Mouse (Mus musculus): ENCODE results near the gene Il6st.
A peak's percentile ranks its signal among the peaks of the same experiment; 100 is the strongest.
"Not testable (repeated sequence)": the region's sequence is repeated elsewhere in the genome, so short reads cannot be mapped to it uniquely, and the experiment has no call there.

Il6st gene

GRCm38 (mm10) chr13:112463868-112464625 lies at the start of gene Il6st:
Gene Il6st, plus strand, starts transcription at chr13:112464070.
- peak; percentile 94 for DNase-seq (ENCODE audit: low read depth, low spot score)

- DNase-seq (ENCODE audit: low read depth, low spot score), result no peak
Measured at GRCm38 (mm10) chr13:112415896-112416295, 48.0 kb upstream of the Il6st start.

GRCm38 (mm10) chr13:112416410-112417162 lies 47.3 kb upstream of the Il6st start:
- DNase-seq (ENCODE audit: low read depth, low spot score), result no peak

GRCm38 (mm10) chr13:112417163-112417523 lies 46.7 kb upstream of the Il6st start:
- no peak for DNase-seq (ENCODE audit: low read depth, low spot score)

- no peak for DNase-seq (ENCODE audit: low read depth, low spot score)
Measured at GRCm38 (mm10) chr13:112417861-112418423, 45.9 kb upstream of the Il6st start.

GRCm38 (mm10) chr13:112418595-112418994 lies 45.3 kb upstream of the Il6st start:
- no peak for DNase-seq (ENCODE audit: low read depth, low spot score)

- peak; percentile 37 for DNase-seq (ENCODE audit: low read depth, low spot score)
Measured at GRCm38 (mm10) chr13:112424212-112424611, 39.7 kb upstream of the Il6st start.

- no peak for DNase-seq (ENCODE audit: low read depth, low spot score)
Measured at GRCm38 (mm10) chr13:112424635-112425034, 39.2 kb upstream of the Il6st start.

GRCm38 (mm10) chr13:112425181-112425654 lies 38.7 kb upstream of the Il6st start:
- DNase-seq (ENCODE audit: low read depth, low spot score), result no peak

- DNase-seq (ENCODE audit: low read depth, low spot score), result no peak
Measured at GRCm38 (mm10) chr13:112426265-112427135, 37.4 kb upstream of the Il6st start.

GRCm38 (mm10) chr13:112427136-112427470 lies 36.8 kb upstream of the Il6st start:
- not testable (repeated sequence) for DNase-seq (ENCODE audit: low read depth, low spot score)

- DNase-seq (ENCODE audit: low read depth, low spot score), result peak; percentile 48
Measured at GRCm38 (mm10) chr13:112427521-112427920, 36.3 kb upstream of the Il6st start.

GRCm38 (mm10) chr13:112433271-112433670 lies 30.6 kb upstream of the Il6st start:
- no peak for DNase-seq (ENCODE audit: low read depth, low spot score)

GRCm38 (mm10) chr13:112435241-112436075 lies 28.4 kb upstream of the Il6st start:
- DNase-seq (ENCODE audit: low read depth, low spot score), result no peak

GRCm38 (mm10) chr13:112436288-112436687 lies 27.6 kb upstream of the Il6st start:
- no peak for DNase-seq (ENCODE audit: low read depth, low spot score)

GRCm38 (mm10) chr13:112438001-112438868 lies 25.6 kb upstream of the Il6st start:
- DNase-seq (ENCODE audit: low read depth, low spot score), result no peak

- DNase-seq (ENCODE audit: low read depth, low spot score), result peak; percentile 61
Measured at GRCm38 (mm10) chr13:112439105-112439818, 24.6 kb upstream of the Il6st start.

GRCm38 (mm10) chr13:112439917-112440361 lies 23.9 kb upstream of the Il6st start:
- peak; percentile 91 for DNase-seq (ENCODE audit: low read depth, low spot score)

- DNase-seq (ENCODE audit: low read depth, low spot score), result no peak
Measured at GRCm38 (mm10) chr13:112440668-112441067, 23.2 kb upstream of the Il6st start.

Data from A20 (cell line).